In the genomic region with DNA sequence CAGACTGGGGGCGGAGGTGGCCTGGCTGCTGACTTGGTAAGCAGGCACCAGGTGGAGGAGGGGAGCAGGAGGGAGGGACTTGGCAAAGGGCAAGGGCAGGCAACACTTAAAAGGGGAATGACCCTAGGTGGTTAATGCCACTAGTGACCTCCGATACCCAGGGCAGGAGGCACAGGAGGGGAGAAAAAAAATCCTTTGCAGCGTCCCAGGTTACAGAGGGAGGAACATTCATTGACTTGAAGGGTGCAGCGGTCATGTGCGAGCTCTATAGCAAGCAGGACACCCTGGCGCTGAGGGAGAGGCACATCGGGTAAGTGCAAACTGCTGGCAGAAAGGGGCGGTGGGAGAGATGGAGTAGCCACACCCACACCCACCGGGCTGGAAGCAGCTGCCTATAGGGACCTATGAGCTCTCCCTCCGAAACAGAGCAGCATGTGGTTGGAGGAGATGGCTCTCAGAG, we compare ENCODE assay signal across 9 mouse cellular contexts. TPM values are rescaled to one million over a fixed set of nuclear protein-coding genes. Genes with fewer than 3 reads are reported as not detected.
DNase-seq lines count a peak whose midpoint lies in the region; ATAC-seq and TF ChIP-seq lines count a peak whose summit lies in the region.
"Had no signal": no experiment of that assay in that cellular context is flagged by ENCODE, and none has a peak within 500 bp of the region (broad histone marks: within the 10 kb centered on the region; RNA-seq: fewer than 3 reads in every experiment).

A gene (plus strand): TSS at position 10 of the 460 bp plus-strand sequence.

- peaks cover 2 to 8% of the 10 kb centered on the region in 2 experiments; a peak in 2 of 4 replicates for H3K4me1 ChIP-seq in heart, embryonic 14.5 days (ENCODE audit: control insufficient read depth in 2 of 2, insufficient read depth in 2 of 2, low read length in 2 of 2)
- H3K4me1 ChIP-seq in heart, adult 2 months (ENCODE audit: control insufficient read depth, insufficient read depth, low read length) = no peaks in the 10 kb centered on the region
- peaks cover 6% of the 10 kb centered on the region; the same call in 1 of the 2 replicates for H3K4me1 ChIP-seq in intestine, embryonic 15.5 days (replicated peaks)
- H3K4me1 ChIP-seq in liver, postnatal 0 days (ENCODE audit: insufficient read depth) = no peaks in the 10 kb centered on the region

- ATAC-seq in heart, embryonic 14.5 days (ENCODE audit: insufficient number of reproducible peaks, insufficient read depth, low FRiP score, low read depth) = no peak
- ATAC-seq in intestine, embryonic 15.5 days = peak; percentile 49
- ATAC-seq in liver, postnatal 0 days = peak; percentile 88
- no peak for ATAC-seq in monocyte, adult 5-6 weeks (replicated peaks; ENCODE audit: insufficient number of reproducible peaks, low FRiP score, low TSS enrichment, poor library complexity, severe bottlenecking)

- no peak for TF ChIP-seq EP300 in heart, adult 2 months (IDR thresholded peaks at IDR 0.05; ENCODE audit: insufficient read depth, low read depth, low read length)
- 0 out of 2 replicates have a peak, but pooled peaks have one; percentile 29 for TF ChIP-seq EP300 in liver, postnatal 0 days (IDR thresholded peaks at IDR 0.05; ENCODE audit: low read depth)

- H3K27me3 ChIP-seq in heart, embryonic 14.5 days (ENCODE audit: control insufficient read depth, insufficient read depth, low read length) = peaks cover 9% of the 10 kb centered on the region
- 0 out of 2 replicates have a peak, but pooled peaks cover 3% of the 10 kb centered on the region for H3K27me3 ChIP-seq in heart, adult 2 months (ENCODE audit: control insufficient read depth, insufficient read depth, low read length)
- H3K27me3 ChIP-seq in intestine, embryonic 15.5 days (replicated peaks) = no peaks in the 10 kb centered on the region
- 0 out of 2 replicates have a peak, but pooled peaks cover 2% of the 10 kb centered on the region for H3K27me3 ChIP-seq in liver, postnatal 0 days (ENCODE audit: insufficient read depth, low read length)

- 0% methylated on average over 10 of the region's 10 CpGs for WGBS in heart, embryonic 14.5 days
- WGBS in heart, adult 2 months = 4% methylated on average over 10 of the region's 10 CpGs
- 2% methylated on average over 10 of the region's 10 CpGs for WGBS in intestine, embryonic 15.5 days
- WGBS in liver, postnatal 0 days (ENCODE audit: insufficient replicate concordance) = 4% methylated on average over 10 of the region's 10 CpGs

- intact Hi-C loops in heart, adult 2 months (cut with DNase I) = no loop called here

- no peak within 1 kb of the TSS for H3K27ac ChIP-seq in heart, embryonic 14.5 days (replicated peaks in 1 of 2; ENCODE audit: control insufficient read depth in 1 of 2, insufficient read depth in 1 of 2, low read depth in 2 of 2, low read length in 2 of 2)
- H3K27ac ChIP-seq in heart, adult 2 months = no peak within 1 kb of the TSS
- H3K27ac ChIP-seq in intestine, embryonic 15.5 days = no peak within 1 kb of the TSS
- peak within 1 kb of the TSS; percentile 57 for H3K27ac ChIP-seq in liver, postnatal 0 days (ENCODE audit: low read depth)

- peak within 1 kb of the TSS; percentile 63 for H3K4me2 ChIP-seq in heart, embryonic 14.5 days (ENCODE audit: low read length)
- peak within 1 kb of the TSS; percentile 52 for H3K4me2 ChIP-seq in intestine, embryonic 15.5 days (replicated peaks)
- H3K4me2 ChIP-seq in liver, postnatal 0 days (ENCODE audit: low read depth, low read length) = peak within 1 kb of the TSS; percentile 45

- H3K9me3 ChIP-seq in heart, embryonic 14.5 days (ENCODE audit: control insufficient read depth, low read length) = no peaks in the 10 kb centered on the region
- H3K9me3 ChIP-seq in intestine, embryonic 15.5 days = no peaks in the 10 kb centered on the region
- H3K9me3 ChIP-seq in liver, postnatal 0 days (ENCODE audit: low read length) = no peaks in the 10 kb centered on the region

- no peak for DNase-seq in heart, adult 2 months
- DNase-seq in embryo, embryonic 9.5 days (ENCODE audit: extremely low spot score) = peak; percentile 47
- peak; percentile 75 for DNase-seq in liver, postnatal 0 days
- DNase-seq in Muller cell, postnatal 12 days (ENCODE audit: inconsistent ontology term) = no peak
- DNase-seq in cerebellum, adult 9-10 months = no peak

- TF ChIP-seq POLR2A in heart, adult 2 months (IDR thresholded peaks at IDR 0.05; ENCODE audit: insufficient read depth, low read depth, low read length) = no peak

- peak within 1 kb of the TSS; percentile 24 to 31 for H3K4me3 ChIP-seq in heart, embryonic 14.5 days (ENCODE audit: control insufficient read depth in 1 of 2, insufficient read depth in 1 of 2, low read depth in 1 of 2, low read length in 2 of 2)
- H3K4me3 ChIP-seq in heart, adult 2 months = no peak within 1 kb of the TSS
- H3K4me3 ChIP-seq in intestine, embryonic 15.5 days (replicated peaks) = 0 out of 2 replicates have a peak within 1 kb of the TSS, but pooled peaks have one; percentile 2
- peak within 1 kb of the TSS; percentile 47 for H3K4me3 ChIP-seq in liver, postnatal 0 days (ENCODE audit: low read depth, low read length)

- no peaks in the 10 kb centered on the region for H3K36me3 ChIP-seq in heart, embryonic 14.5 days (ENCODE audit: control insufficient read depth, insufficient read depth, low read length)
- H3K36me3 ChIP-seq in heart, adult 2 months (ENCODE audit: control insufficient read depth, insufficient read depth, low read length) = no peaks in the 10 kb centered on the region
- H3K36me3 ChIP-seq in intestine, embryonic 15.5 days = no peaks in the 10 kb centered on the region
- no peaks in the 10 kb centered on the region for H3K36me3 ChIP-seq in liver, postnatal 0 days (replicated peaks; ENCODE audit: insufficient read depth, low read length)

- peak within 1 kb of the TSS; percentile 55 for H3K9ac ChIP-seq in heart, embryonic 14.5 days (ENCODE audit: low read length)
- no peak within 1 kb of the TSS for H3K9ac ChIP-seq in heart, adult 2 months (ENCODE audit: low read depth, low read length)
- H3K9ac ChIP-seq in intestine, embryonic 15.5 days = no peak within 1 kb of the TSS
- H3K9ac ChIP-seq in liver, postnatal 0 days (replicated peaks) = no peak within 1 kb of the TSS

- TF ChIP-seq CTCF in heart, adult 2 months (IDR thresholded peaks at IDR 0.05) = no peak
- no peak for TF ChIP-seq CTCF in liver, postnatal 0 days (IDR thresholded peaks at IDR 0.05; ENCODE audit: low read depth)

- H3K79me2 ChIP-seq in heart, adult 2 months (replicated peaks; ENCODE audit: control insufficient read depth, insufficient read depth, low read length) = no peaks in the 10 kb centered on the region

RNA-seq across cellular contexts. Expression of the gene that starts here (rescaled TPM):
- polyA plus RNA-seq in heart, embryonic 14.5 days (2014; fragmentation: Nextera tagmentation; extraction: Ambion mirVana) = not detected in 2 replicates
- not detected for total RNA-seq in heart, adult 2 months (2021)
- 0.06 TPM in 1 of 2 replicates, not detected in the other for polyA plus RNA-seq in heart, adult 2 months (2012; rRNA removed)
- polyA plus RNA-seq in intestine, embryonic 15.5 days (2015; fragmentation: Nextera tagmentation; extraction: Ambion mirVana) = 0.11 and 0.15 TPM in 2 replicates
- polyA plus RNA-seq in liver, postnatal 0 days (2015; fragmentation: Nextera tagmentation; extraction: Ambion mirVana) = 42.6 and 49.1 TPM in 2 replicates
- not detected in 3 replicates for total RNA-seq in monocyte, adult 5-6 weeks (2017)
- total RNA-seq: MEL had no signal

Comparison
In these comparisons a context has a peak if more than half of its experiments do, and no peak if none do; other contexts are left out.
1. RNA of the gene that starts here (polyA plus RNA-seq): 42.6 to 49.1 TPM in liver, postnatal 0 days; 0.11 to 0.15 TPM in intestine, embryonic 15.5 days, not detected in heart, embryonic 14.5 days and 0.06 TPM in heart, adult 2 months; every median in the first group is over 10 times any median in the second.
2. Peak in ATAC-seq, H3K4me3 ChIP-seq and H3K4me2 ChIP-seq in intestine, embryonic 15.5 days; RNA of the gene not detected or under 1 TPM.
3. DNase-seq: peak in embryo, embryonic 9.5 days (single experiment) and liver, postnatal 0 days (single experiment); none in heart, adult 2 months (0 of 2), Muller cell, postnatal 12 days (single experiment) and cerebellum, adult 9-10 months (single experiment).
4. Peak in every context shown above with its lines, with median percentiles within 50 percentile points of each other: H3K4me2 ChIP-seq.